Mouse (Mus musculus) neural tube, embryonic 15.5 days (tissue): ENCODE measurements around the gene Cxcl9. TPM values are rescaled to one million over a fixed set of nuclear protein-coding genes. Genes with fewer than 3 reads are reported as not detected.
"Not testable (repeated sequence)": the region's sequence is repeated elsewhere in the genome, so short reads cannot be mapped to it uniquely, and the experiment has no call there.

Source experiments
- ATAC-seq: fragments of 200-750 bp; cut with Nextera tagmentation; 2 replicates; pipeline ENCODE4 v1.8.0; 2017; ENCODE audit warnings: mild to moderate bottlenecking, moderate TSS enrichment, moderate library complexity; ENCODE audit not compliant: low FRiP score
- H3K27ac ChIP-seq: fragments of 300-500 bp; sonication (generic); replicated peaks from 2 replicates; pipeline ENCODE4 v1.5.1; 2015; ENCODE audit warnings: mild to moderate bottlenecking, inconsistent platforms
- H3K27me3 ChIP-seq: fragments of 300-500 bp; sonication (generic); replicated peaks from 2 replicates; pipeline ENCODE4 v1.6.1; 2015; ENCODE audit warnings: inconsistent platforms
- H3K36me3 ChIP-seq: fragments of 300-500 bp; sonication (generic); 2 replicates; pipeline ENCODE4 v1.6.1; 2015; ENCODE audit warnings: inconsistent platforms
- H3K4me1 ChIP-seq: fragments of 300-500 bp; sonication (generic); 2 replicates; pipeline ENCODE4 v1.6.1; 2015; ENCODE audit warnings: inconsistent platforms
- H3K4me2 ChIP-seq: fragments of 300-500 bp; sonication (generic); 2 replicates; pipeline ENCODE4 v1.6.1; 2015; ENCODE audit warnings: inconsistent platforms, mild to moderate bottlenecking, moderate library complexity
- H3K4me3 ChIP-seq: fragments of 300-500 bp; sonication (generic); replicated peaks from 2 replicates; pipeline ENCODE4 v1.5.1; 2015; ENCODE audit warnings: mild to moderate bottlenecking, inconsistent platforms
- H3K9ac ChIP-seq: fragments of 300-500 bp; sonication (generic); replicated peaks from 2 replicates; pipeline ENCODE4 v1.6.1; 2015; ENCODE audit warnings: mild to moderate bottlenecking, inconsistent platforms
- H3K9me3 ChIP-seq: fragments of 300-500 bp; sonication (generic); replicated peaks from 2 replicates; pipeline ENCODE4 v1.6.1; 2016; ENCODE audit warnings: inconsistent platforms
- WGBS: fragments of 180-500 bp; shearing (Covaris S2); methylation state at CpG from one replicate; pipeline ENCODE4 v1.1.7; 2015; ENCODE audit warnings: mixed read lengths; 5-methylcytosine and 5-hydroxymethylcytosine counted together
- polyA plus RNA-seq: library from polyadenylated mRNA; unstranded; fragments of >200 nt; fragmentation: Nextera tagmentation; extraction: Ambion mirVana; gene quantifications from 2 replicates; pipeline ENCODE4 v1.2.1, GENCODE M21; 2015

Cxcl9 gene
- polyA plus RNA-seq, 1 experiment from 2014 or later, result not detected

- Histone ChIP-seq H3K27me3 (no peaks in the 10 kb centered on the region), H3K4me2 (no peak overlapping the region), H3K4me3 (no peak overlapping the region), H3K27ac (no peak overlapping the region), H3K9me3 (no peaks in the 10 kb centered on the region), H3K36me3 (no peaks in the 10 kb centered on the region), H3K9ac (no peak overlapping the region), H3K4me1 (peaks cover 7% of the 10 kb centered on the region)
- ATAC-seq, result no peak
- WGBS, result 80% methylated on average over 11 of the region's 11 CpGs
These were observed 37.3 kb upstream of the Cxcl9 start for GRCm38 (mm10) chr5:92365146-92365705.

DNA sequence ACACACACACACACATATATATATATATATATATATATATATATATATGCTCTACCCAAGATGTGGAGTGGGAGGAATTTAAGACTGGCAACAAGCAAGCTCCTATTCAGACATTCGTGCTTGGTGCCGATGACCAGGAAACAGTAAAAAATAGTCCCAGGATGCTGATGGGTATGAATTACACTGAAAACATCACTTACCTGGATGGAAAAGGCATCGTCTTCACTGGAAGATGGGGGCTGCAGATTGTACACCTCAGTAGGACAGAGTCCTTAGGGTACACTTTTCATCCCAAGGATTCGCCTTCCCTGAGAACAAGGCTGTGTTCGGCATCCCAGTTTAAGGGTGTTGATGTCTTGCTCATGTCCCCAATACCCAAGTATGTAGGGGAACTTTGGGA, 36.1 kb upstream of the Cxcl9 start:
- no peak overlapping the region for H3K4me2 ChIP-seq
- no peak for ATAC-seq
- H3K9ac ChIP-seq, result no peak overlapping the region

GRCm38 (mm10) chr5:92363179-92363578, 35.3 kb upstream of the Cxcl9 start:
- 8% methylated on average over 4 of the region's 4 CpGs for WGBS
- H3K4me2 ChIP-seq, result no peak overlapping the region
- H3K4me1 ChIP-seq, result no peaks in the 10 kb centered on the region
- H3K36me3 ChIP-seq, result no peaks in the 10 kb centered on the region
- no peak overlapping the region for H3K9ac ChIP-seq
- no peak overlapping the region for H3K27ac ChIP-seq
- no peaks in the 10 kb centered on the region for H3K9me3 ChIP-seq
- no peak for ATAC-seq
- H3K4me3 ChIP-seq, result no peak overlapping the region
- no peaks in the 10 kb centered on the region for H3K27me3 ChIP-seq

More for the DNA sequence above, 36.1 kb upstream of the Cxcl9 start:
- no peak overlapping the region for H3K27ac ChIP-seq
- no peak overlapping the region for H3K4me3 ChIP-seq
- H3K9me3 ChIP-seq, result no peaks in the 10 kb centered on the region
- 96% methylated on average over 5 of the region's 5 CpGs for WGBS
- H3K36me3 ChIP-seq, result no peaks in the 10 kb centered on the region
- no peaks in the 10 kb centered on the region for H3K27me3 ChIP-seq
- peaks cover 1% of the 10 kb centered on the region for H3K4me1 ChIP-seq

DNA sequence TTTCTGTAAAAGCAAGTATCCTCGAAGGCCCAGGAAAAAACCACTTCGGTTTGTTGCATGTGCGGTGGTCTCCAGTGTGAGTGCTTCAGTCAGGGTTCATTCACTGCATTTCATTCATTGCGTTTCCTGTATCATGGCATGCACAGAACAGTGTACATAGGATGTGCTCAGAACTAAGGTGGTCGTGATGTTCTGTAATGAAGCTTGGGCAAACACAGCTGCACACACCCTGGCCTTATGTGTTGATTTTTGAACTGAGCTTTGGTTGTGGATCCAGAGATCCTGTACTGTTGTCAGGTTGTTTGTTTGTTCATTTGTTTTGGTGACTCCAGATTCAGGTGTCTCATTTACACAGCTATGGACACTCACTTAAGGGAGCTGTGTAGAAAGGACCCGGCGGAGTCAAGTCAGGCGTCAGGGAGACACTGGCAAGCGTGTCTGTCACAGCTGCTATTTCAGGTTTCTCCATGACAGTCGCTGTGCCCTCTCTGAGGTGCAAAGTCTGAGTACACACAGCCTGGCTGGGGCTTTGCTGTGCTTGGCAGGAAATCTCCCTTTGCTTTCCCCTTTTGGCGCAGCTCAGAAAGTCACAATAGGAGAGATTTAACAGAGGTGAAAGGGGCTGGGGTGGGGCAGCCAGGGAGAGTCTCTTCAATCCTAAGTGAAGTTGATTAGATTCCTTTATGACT, 31.0 kb upstream of the Cxcl9 start:
- Histone ChIP-seq H3K9ac (no peak overlapping the region), H3K27me3 (no peaks in the 10 kb centered on the region), H3K4me2 (no peak overlapping the region), H3K4me1 (no peaks in the 10 kb centered on the region), H3K9me3 (no peaks in the 10 kb centered on the region), H3K27ac (no peak overlapping the region), H3K36me3 (no peaks in the 10 kb centered on the region), H3K4me3 (no peak overlapping the region)
- WGBS, result 79% methylated on average over 11 of the region's 11 CpGs
- ATAC-seq, result no peak

DNA sequence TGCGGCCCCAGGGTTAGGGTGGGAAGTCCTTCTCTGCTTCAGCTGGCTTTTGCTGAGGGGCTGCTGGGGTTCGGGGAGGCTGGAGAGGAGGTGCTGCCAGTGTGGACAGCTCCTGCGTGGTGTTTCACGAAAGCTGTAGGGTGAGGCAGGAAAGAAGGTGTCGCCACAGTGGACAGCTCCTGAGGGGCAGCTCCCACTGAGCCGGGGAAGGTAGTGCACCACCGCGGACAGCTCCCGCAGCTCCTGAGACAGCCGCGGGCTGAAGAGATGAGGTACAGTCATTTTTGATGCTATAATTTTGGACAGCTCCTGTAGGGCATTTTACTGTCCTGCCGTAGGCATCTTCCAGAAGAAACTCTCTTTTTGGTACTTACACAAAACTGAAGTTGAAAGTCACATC, 30.2 kb upstream of the Cxcl9 start:
- H3K9ac ChIP-seq, result no peak overlapping the region
- 60% methylated on average over 11 of the region's 12 CpGs for WGBS
- H3K4me3 ChIP-seq, result no peak overlapping the region
- H3K36me3 ChIP-seq, result no peaks in the 10 kb centered on the region
- no peak for ATAC-seq
- H3K4me2 ChIP-seq, result no peak overlapping the region
- H3K27me3 ChIP-seq, result no peaks in the 10 kb centered on the region
- H3K4me1 ChIP-seq, result no peaks in the 10 kb centered on the region
- H3K9me3 ChIP-seq, result no peaks in the 10 kb centered on the region
- no peak overlapping the region for H3K27ac ChIP-seq

GRCm38 (mm10) chr5:92353517-92353916, 25.6 kb upstream of the Cxcl9 start:
- WGBS, result 52% methylated on average over 11 of the region's 11 CpGs
- no peak for ATAC-seq
- Histone ChIP-seq H3K4me1 (peaks cover 4% of the 10 kb centered on the region), H3K27me3 (0 out of 2 replicates have a peak, but pooled peaks cover 4% of the 10 kb centered on the region), H3K9ac (no peak overlapping the region), H3K4me2 (peak overlapping the region; percentile 34), H3K27ac (no peak overlapping the region), H3K36me3 (no peaks in the 10 kb centered on the region), H3K9me3 (no peaks in the 10 kb centered on the region), H3K4me3 (no peak overlapping the region)

GRCm38 (mm10) chr5:92352716-92353115, 24.8 kb upstream of the Cxcl9 start:
- H3K27ac ChIP-seq, H3K4me3 ChIP-seq, H3K9ac ChIP-seq, H3K27me3 ChIP-seq, H3K9me3 ChIP-seq, H3K36me3 ChIP-seq, H3K4me2 ChIP-seq, ATAC-seq: not testable (repeated sequence)
- peaks cover 10% of the 10 kb centered on the region for H3K4me1 ChIP-seq
- 82% methylated on average over 4 of the region's 4 CpGs for WGBS

GRCm38 (mm10) chr5:92349731-92350130, 21.9 kb upstream of the Cxcl9 start:
- Histone ChIP-seq H3K9me3 (no peaks in the 10 kb centered on the region), H3K27me3 (peaks cover 6% of the 10 kb centered on the region; the same call in 1 of the 2 replicates), H3K27ac (no peak overlapping the region), H3K4me3 (no peak overlapping the region), H3K9ac (no peak overlapping the region), H3K4me2 (no peak overlapping the region), H3K4me1 (peaks cover 10% of the 10 kb centered on the region), H3K36me3 (no peaks in the 10 kb centered on the region)
- 82% methylated on average over 7 of the region's 7 CpGs for WGBS
- ATAC-seq, result no peak

DNA sequence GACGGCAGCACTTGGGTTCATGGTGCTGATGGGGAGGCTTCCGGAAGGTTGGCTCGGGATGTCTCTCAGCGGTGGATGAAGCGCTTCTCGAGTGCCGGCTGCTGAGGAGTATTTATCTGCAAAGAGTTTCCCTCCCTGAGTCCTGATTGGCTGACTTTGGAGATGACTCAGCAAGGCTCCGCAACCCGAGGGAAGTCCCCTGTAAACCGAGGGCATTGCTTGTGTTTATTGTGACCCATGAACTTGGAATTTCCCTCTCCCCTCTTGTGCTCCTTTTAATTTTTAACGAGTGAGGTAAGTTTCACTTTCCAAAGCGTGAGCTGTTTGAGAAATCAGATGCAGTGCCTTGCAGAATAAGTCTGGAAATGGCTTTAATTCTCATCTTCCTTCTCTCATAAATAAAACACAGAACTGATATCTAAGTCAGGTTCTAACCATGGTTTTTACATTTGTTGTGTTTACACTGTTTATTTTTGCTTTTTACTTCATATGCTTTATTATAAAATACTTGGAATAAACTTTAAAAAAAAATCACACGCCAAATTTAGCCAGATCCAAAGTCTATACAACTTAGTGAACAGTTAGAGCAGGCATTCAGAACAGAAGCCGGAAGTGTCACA, 21.0 kb upstream of the Cxcl9 start, which contains the start of gene Cxcl10:
Gene Cxcl10 (minus strand): TSS at position 96 of the 620 bp plus-strand sequence.
- Histone ChIP-seq H3K4me1 (peaks cover 10% of the 10 kb centered on the region), H3K36me3 (no peaks in the 10 kb centered on the region), H3K4me3 (peak within 1 kb of the TSS; percentile 27), H3K4me2 (peak within 1 kb of the TSS; percentile 53), H3K27me3 (peaks cover 6% of the 10 kb centered on the region; the same call in 1 of the 2 replicates), H3K9ac (no peak within 1 kb of the TSS), H3K27ac (no peak within 1 kb of the TSS), H3K9me3 (no peaks in the 10 kb centered on the region)
- 16% methylated on average over 14 of the region's 14 CpGs for WGBS
- peak; percentile 66; the same call in 1 of the 2 replicates for ATAC-seq

DNA sequence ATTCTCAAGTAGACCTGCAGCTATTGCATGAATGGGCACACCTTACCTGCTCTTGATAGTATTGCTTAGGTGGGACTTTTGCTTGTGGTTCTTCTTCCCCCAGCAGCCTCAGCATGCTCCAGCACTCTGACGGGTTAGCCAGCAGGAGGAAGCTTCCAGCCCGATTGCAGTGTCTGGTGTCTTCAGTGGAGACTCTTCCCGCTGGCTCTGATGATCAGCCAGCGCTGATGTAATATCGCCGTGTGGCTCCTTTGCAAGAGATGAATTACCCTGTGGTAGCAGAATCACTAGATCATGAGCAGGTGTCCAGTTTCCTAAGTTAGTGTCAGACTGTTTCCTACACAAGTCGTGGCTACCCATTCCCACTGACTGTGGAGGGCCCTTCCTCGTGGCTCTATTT, 17.1 kb upstream of the Cxcl9 start:
- WGBS, result 96% methylated on average over 8 of the region's 8 CpGs
- Histone ChIP-seq H3K4me3 (no peak overlapping the region), H3K27ac (no peak overlapping the region), H3K4me1 (peaks cover 10% of the 10 kb centered on the region), H3K9ac (no peak overlapping the region), H3K27me3 (peaks cover 6% of the 10 kb centered on the region; the same call in 1 of the 2 replicates), H3K9me3 (no peaks in the 10 kb centered on the region), H3K36me3 (no peaks in the 10 kb centered on the region), H3K4me2 (no peak overlapping the region)
- ATAC-seq, result no peak

GRCm38 (mm10) chr5:92340606-92341005, 12.7 kb upstream of the Cxcl9 start:
- no peak overlapping the region for H3K27ac ChIP-seq
- ATAC-seq, result no peak
- no peak overlapping the region for H3K4me3 ChIP-seq
- H3K4me2 ChIP-seq, result no peak overlapping the region
- H3K27me3 ChIP-seq, result no peaks in the 10 kb centered on the region
- WGBS, result 74% methylated on average over 4 of the region's 4 CpGs
- no peaks in the 10 kb centered on the region for H3K9me3 ChIP-seq
- no peaks in the 10 kb centered on the region for H3K36me3 ChIP-seq
- H3K4me1 ChIP-seq, result no peaks in the 10 kb centered on the region
- H3K9ac ChIP-seq, result no peak overlapping the region

- Histone ChIP-seq H3K27ac (no peak overlapping the region), H3K4me3 (no peak overlapping the region), H3K4me1 (no peaks in the 10 kb centered on the region), H3K27me3 (no peaks in the 10 kb centered on the region), H3K9ac (no peak overlapping the region), H3K9me3 (no peaks in the 10 kb centered on the region), H3K4me2 (no peak overlapping the region), H3K36me3 (no peaks in the 10 kb centered on the region)
- ATAC-seq, result no peak
- 84% methylated on average over 3 of the region's 3 CpGs for WGBS
These were observed 8.9 kb upstream of the Cxcl9 start for GRCm38 (mm10) chr5:92336743-92337142.
